In genomic region chr6:83794760-83795296, GRCm38 (mm10) we compare ENCODE assay signal across 7 mouse cellular contexts. TPM values are rescaled to one million over a fixed set of nuclear protein-coding genes. Genes with fewer than 3 reads are reported as not detected.
DNase-seq lines count a peak whose midpoint lies in the region; ATAC-seq lines count a peak whose summit lies in the region.

Gene Nagk, plus strand, starts transcription at chr6:83794982.

- H3K27ac ChIP-seq in intestine, embryonic 15.5 days, result peak within 1 kb of the TSS; percentile 97
- H3K27ac ChIP-seq in midbrain, embryonic 10.5 days (replicated peaks), result peak within 1 kb of the TSS; percentile 94

- no peaks in the 10 kb centered on the region for H3K27me3 ChIP-seq in intestine, embryonic 15.5 days (replicated peaks)
- H3K27me3 ChIP-seq in midbrain, embryonic 10.5 days (ENCODE audit: low read depth, poor library complexity, severe bottlenecking), result peaks cover 4% of the 10 kb centered on the region

- intact Hi-C loops in gastrocnemius, postnatal 36 days (cut with DNase I), result no loop called here
- intact Hi-C loops in left cerebral cortex, postnatal 25 days (cut with DNase I), result no loop called here

- H3K4me2 ChIP-seq in intestine, embryonic 15.5 days (replicated peaks), result peak within 1 kb of the TSS; percentile 92

- DNase-seq in adrenal gland, adult 18-20 months (ENCODE audit: low spot score in 2 of 2), result peak; percentile 91 to 93
- DNase-seq in embryo, embryonic 11 days, result peak; percentile 95
- peak; percentile 88 to 94 for DNase-seq in gastrocnemius, postnatal 36 days
- peak; percentile 93 to 96 for DNase-seq in left cerebral cortex, postnatal 25 days (ENCODE audit: low spot score in 2 of 2)
- DNase-seq in midbrain, embryonic 10.5 days (ENCODE audit: low spot score), result peak; percentile 94
- DNase-seq in right cerebral cortex, postnatal 4 days, result peak; percentile 94

- H3K4me3 ChIP-seq in intestine, embryonic 15.5 days (replicated peaks), result peak within 1 kb of the TSS; percentile 82
- H3K4me3 ChIP-seq in midbrain, embryonic 10.5 days, result peak within 1 kb of the TSS; percentile 70

- H3K36me3 ChIP-seq in intestine, embryonic 15.5 days, result no peaks in the 10 kb centered on the region
- peaks cover 4% of the 10 kb centered on the region; the same call in 1 of the 2 replicates for H3K36me3 ChIP-seq in midbrain, embryonic 10.5 days

- peak within 1 kb of the TSS; percentile 83 for H3K9ac ChIP-seq in intestine, embryonic 15.5 days

- no peaks in the 10 kb centered on the region for H3K9me3 ChIP-seq in intestine, embryonic 15.5 days
- H3K9me3 ChIP-seq in midbrain, embryonic 10.5 days (replicated peaks), result no peaks in the 10 kb centered on the region

- H3K4me1 ChIP-seq in intestine, embryonic 15.5 days (replicated peaks), result peaks cover 9% of the 10 kb centered on the region
- peaks cover 15% of the 10 kb centered on the region for H3K4me1 ChIP-seq in midbrain, embryonic 10.5 days

- under 1% methylated on average over 43 of the region's 43 CpGs for whole genome bisulfite sequencing in intestine, embryonic 15.5 days
- WGBS in midbrain, embryonic 10.5 days, result under 1% methylated on average over 43 of the region's 43 CpGs

- ATAC-seq in intestine, embryonic 15.5 days, result peak; percentile 95

RNA-seq across cellular contexts. Expression of gene Nagk, which starts in this region (rescaled TPM):
- 10 to 100 TPM; 41.0 to 51.8 TPM for total RNA-seq in adrenal gland, adult 18-20 months (2021)
- 1 to 10 TPM; 4.4 to 4.6 TPM for total RNA-seq in gastrocnemius, postnatal 36 days (2021)
- polyA plus RNA-seq in intestine, embryonic 15.5 days (2015; fragmentation: Nextera tagmentation; extraction: Ambion mirVana), result 90.4 and 98.4 TPM in 2 replicates
- 10 to 100 TPM; 47.0 to 48.3 TPM for total RNA-seq in left cerebral cortex, postnatal 25 days (2021)
- 26.1 and 35.2 TPM in 2 replicates for polyA plus RNA-seq in midbrain, embryonic 10.5 days (2016; fragmentation: Nextera tagmentation; extraction: Ambion mirVana)

Comparison
In these comparisons a context has a peak if more than half of its experiments do, and no peak if none do; other contexts are left out.
1. Peak in every context shown above with its lines: DNase-seq, ATAC-seq, H3K4me3 ChIP-seq and H3K27ac ChIP-seq.
2. RNA of gene Nagk (total RNA-seq): 41.0 to 51.8 TPM in adrenal gland, adult 18-20 months and 47.0 to 48.3 TPM in left cerebral cortex, postnatal 25 days; 4.4 to 4.6 TPM in gastrocnemius, postnatal 36 days; every median in the first group is over 4 times any median in the second.